Mouse (Mus musculus) limb, embryonic 10.5 days (tissue): ENCODE data around the gene Gm47841. TPM values are rescaled to one million over a fixed set of nuclear protein-coding genes. Genes with fewer than 3 reads are reported as not detected.

Experiments used
- DNase-seq: peaks from one replicate; pipeline ENCODE4 v3.0.0-alpha.2; 2017; ENCODE audit warnings: low spot score
- H3K27ac ChIP-seq: fragments of 300-500 bp; sonication (generic); 2 replicates; pipeline ENCODE4 v1.5.1; 2016; ENCODE audit warnings: mild to moderate bottlenecking
- H3K27me3 ChIP-seq: fragments of 300-500 bp; sonication (generic); 2 replicates; pipeline ENCODE4 v1.6.1; 2016; ENCODE audit warnings: low read depth, mild to moderate bottlenecking; ENCODE audit not compliant: poor library complexity, severe bottlenecking
- H3K36me3 ChIP-seq: fragments of 300-500 bp; sonication (generic); 2 replicates; pipeline ENCODE4 v1.6.1; 2016; ENCODE audit warnings: mild to moderate bottlenecking, moderate library complexity
- H3K4me1 ChIP-seq: fragments of 300-500 bp; sonication (generic); 2 replicates; pipeline ENCODE4 v1.6.1; 2016
- H3K4me3 ChIP-seq: fragments of 300-500 bp; sonication (generic); 2 replicates; pipeline ENCODE4 v1.5.1; 2016; ENCODE audit warnings: mild to moderate bottlenecking, moderate library complexity
- H3K9me3 ChIP-seq: fragments of 300-500 bp; sonication (generic); replicated peaks from 2 replicates; pipeline ENCODE4 v1.6.1; 2016; ENCODE audit warnings: mild to moderate bottlenecking
- WGBS: fragments of 180-500 bp; shearing (Covaris S2); methylation state at CpG from one replicate; pipeline ENCODE4 v1.1.7; 2016; 5-methylcytosine and 5-hydroxymethylcytosine counted together
- polyA plus RNA-seq: library from polyadenylated mRNA; unstranded; fragments of >200 nt; fragmentation: Nextera tagmentation; extraction: Ambion mirVana; gene quantifications from 2 replicates; pipeline ENCODE4 v1.2.1, GENCODE M21; 2016

Gene Gm47841
- polyA plus RNA-seq: not detected in 2 replicates

- Histone ChIP-seq H3K4me1 (peaks cover 37% of the 10 kb centered on the region), H3K4me3 (peak within 1 kb of the TSS; percentile 67), H3K36me3 (peaks cover 30% of the 10 kb centered on the region), H3K9me3 (no peaks in the 10 kb centered on the region), H3K27ac (peak within 1 kb of the TSS; percentile 80), H3K27me3 (peaks cover 96% of the 10 kb centered on the region)
- under 1% methylated on average over 23 of the region's 23 CpGs for WGBS
- peak; percentile 70 for DNase-seq
Measured at GRCm38 (mm10) chr15:101047194-101047555, at the start of gene Gm47841. Gm47841 (minus strand) TSS chr15:101047397.

GRCm38 (mm10) chr15:101095392-101095791 is 48.2 kb upstream of the Gm47841 start:
- no peak for DNase-seq
- Histone ChIP-seq H3K9me3 (no peaks in the 10 kb centered on the region), H3K27me3 (no peaks in the 10 kb centered on the region), H3K4me1 (peaks cover 80% of the 10 kb centered on the region), H3K36me3 (no peaks in the 10 kb centered on the region), H3K4me3 (0 out of 2 replicates have a peak overlapping the region, but pooled peaks have one; percentile 2), H3K27ac (peak overlapping the region; percentile 89)
- 26% methylated on average over 3 of the region's 3 CpGs for WGBS

GRCm38 (mm10) chr15:101094979-101095378 is 47.8 kb upstream of the Gm47841 start:
- no peaks in the 10 kb centered on the region for H3K36me3 ChIP-seq
- DNase-seq: peak; percentile 77
- 8% methylated on average over 9 of the region's 9 CpGs for WGBS
- H3K9me3 ChIP-seq: no peaks in the 10 kb centered on the region
- H3K4me3 ChIP-seq: 0 out of 2 replicates have a peak overlapping the region, but pooled peaks have one; percentile 2
- H3K27me3 ChIP-seq: no peaks in the 10 kb centered on the region
- peak overlapping the region; percentile 89 for H3K27ac ChIP-seq
- H3K4me1 ChIP-seq: peaks cover 80% of the 10 kb centered on the region

GRCm38 (mm10) chr15:101093988-101094387 is 46.8 kb upstream of the Gm47841 start:
- peak; percentile 56 for DNase-seq
- Histone ChIP-seq H3K4me3 (no peak overlapping the region; the same call in 1 of the 2 replicates), H3K27me3 (no peaks in the 10 kb centered on the region), H3K4me1 (peaks cover 75% of the 10 kb centered on the region), H3K9me3 (no peaks in the 10 kb centered on the region), H3K36me3 (no peaks in the 10 kb centered on the region), H3K27ac (peak overlapping the region; percentile 89)
- WGBS: 26% methylated on average over 6 of the region's 6 CpGs

GRCm38 (mm10) chr15:101092829-101093648 is 45.8 kb upstream of the Gm47841 start:
- Histone ChIP-seq H3K4me3 (peak overlapping the region; percentile 36), H3K36me3 (no peaks in the 10 kb centered on the region), H3K9me3 (no peaks in the 10 kb centered on the region), H3K4me1 (peaks cover 75% of the 10 kb centered on the region), H3K27me3 (no peaks in the 10 kb centered on the region), H3K27ac (peak overlapping the region; percentile 89)
- 5% methylated on average over 25 of the region's 25 CpGs for WGBS
- DNase-seq: peak; percentile 86

- DNase-seq: peak; percentile 61
- 25% methylated on average over 14 of the region's 14 CpGs for WGBS
- no peaks in the 10 kb centered on the region for H3K9me3 ChIP-seq
- no peaks in the 10 kb centered on the region for H3K27me3 ChIP-seq
- peak overlapping the region; percentile 36 for H3K4me3 ChIP-seq
- peak overlapping the region; percentile 89 for H3K27ac ChIP-seq
- peaks cover 71% of the 10 kb centered on the region for H3K4me1 ChIP-seq
- H3K36me3 ChIP-seq: no peaks in the 10 kb centered on the region
Measured at GRCm38 (mm10) chr15:101092121-101092828, 45.1 kb upstream of the Gm47841 start.

- Histone ChIP-seq H3K36me3 (no peaks in the 10 kb centered on the region), H3K9me3 (no peaks in the 10 kb centered on the region), H3K27me3 (no peaks in the 10 kb centered on the region), H3K4me3 (no peak overlapping the region), H3K4me1 (peaks cover 64% of the 10 kb centered on the region), H3K27ac (peak overlapping the region; percentile 89)
- no peak for DNase-seq
- 94% methylated on average over 8 of the region's 8 CpGs for WGBS
Measured at GRCm38 (mm10) chr15:101091551-101091950, 44.4 kb upstream of the Gm47841 start.

- Histone ChIP-seq H3K36me3 (no peaks in the 10 kb centered on the region), H3K9me3 (no peaks in the 10 kb centered on the region), H3K4me1 (peaks cover 46% of the 10 kb centered on the region), H3K27me3 (no peaks in the 10 kb centered on the region), H3K4me3 (no peak overlapping the region), H3K27ac (0 out of 2 replicates have a peak overlapping the region, but pooled peaks have one; percentile 27)
- no peak for DNase-seq
- WGBS: 81% methylated on average over 4 of the region's 4 CpGs
Measured at GRCm38 (mm10) chr15:101088291-101088690, 41.1 kb upstream of the Gm47841 start.

- no peak overlapping the region for H3K4me3 ChIP-seq
- no peak for DNase-seq
- peaks cover 46% of the 10 kb centered on the region for H3K4me1 ChIP-seq
- no peaks in the 10 kb centered on the region for H3K36me3 ChIP-seq
- 75% methylated on average over 3 of the region's 3 CpGs for WGBS
- 0 out of 2 replicates have a peak overlapping the region, but pooled peaks have one; percentile 21 for H3K27ac ChIP-seq
- no peaks in the 10 kb centered on the region for H3K27me3 ChIP-seq
- H3K9me3 ChIP-seq: no peaks in the 10 kb centered on the region
Measured at GRCm38 (mm10) chr15:101086956-101087355, 39.8 kb upstream of the Gm47841 start.

- DNase-seq: no peak
- H3K27me3 ChIP-seq: no peaks in the 10 kb centered on the region
- no peaks in the 10 kb centered on the region for H3K36me3 ChIP-seq
- no peak overlapping the region for H3K4me3 ChIP-seq
- no peak overlapping the region for H3K27ac ChIP-seq
- 72% methylated on average over 9 of the region's 9 CpGs for WGBS
- H3K4me1 ChIP-seq: peaks cover 47% of the 10 kb centered on the region
- H3K9me3 ChIP-seq: no peaks in the 10 kb centered on the region
Measured at GRCm38 (mm10) chr15:101086451-101086850, 39.3 kb upstream of the Gm47841 start.

GRCm38 (mm10) chr15:101084499-101084898 is 37.3 kb upstream of the Gm47841 start:
- Histone ChIP-seq H3K4me3 (no peak overlapping the region), H3K4me1 (peaks cover 66% of the 10 kb centered on the region), H3K9me3 (no peaks in the 10 kb centered on the region), H3K27me3 (no peaks in the 10 kb centered on the region), H3K27ac (peak overlapping the region; percentile 62), H3K36me3 (no peaks in the 10 kb centered on the region)
- DNase-seq: no peak
- WGBS: 73% methylated on average over 10 of the region's 10 CpGs

GRCm38 (mm10) chr15:101082236-101082635 is 35.0 kb upstream of the Gm47841 start:
- DNase-seq: peak; percentile 73
- Histone ChIP-seq H3K27me3 (no peaks in the 10 kb centered on the region), H3K27ac (peak overlapping the region; percentile 86), H3K4me3 (peak overlapping the region; percentile 13), H3K4me1 (peaks cover 72% of the 10 kb centered on the region), H3K36me3 (no peaks in the 10 kb centered on the region), H3K9me3 (no peaks in the 10 kb centered on the region)
- WGBS: 38% methylated on average over 4 of the region's 4 CpGs

- peak overlapping the region; percentile 86 for H3K27ac ChIP-seq
- no peaks in the 10 kb centered on the region for H3K27me3 ChIP-seq
- H3K36me3 ChIP-seq: no peaks in the 10 kb centered on the region
- DNase-seq: no peak
- 82% methylated on average over 7 of the region's 7 CpGs for WGBS
- no peak overlapping the region for H3K4me3 ChIP-seq
- peaks cover 83% of the 10 kb centered on the region for H3K4me1 ChIP-seq
- no peaks in the 10 kb centered on the region for H3K9me3 ChIP-seq
Measured at GRCm38 (mm10) chr15:101081035-101081548, 33.9 kb upstream of the Gm47841 start.
